Mouse (Mus musculus) heart, embryonic 11.5 days (tissue): ENCODE measurements around the gene Crls1. TPM values are rescaled to one million over a fixed set of nuclear protein-coding genes. Genes with fewer than 3 reads are reported as not detected.

Experiments
- ATAC-seq: fragments of 200-750 bp; cut with Nextera tagmentation; replicated peaks from 2 replicates; pipeline ENCODE4 v1.8.0; 2017; ENCODE audit warnings: moderate library complexity; ENCODE audit not compliant: insufficient number of reproducible peaks, low FRiP score, low TSS enrichment
- H3K27ac ChIP-seq: fragments of 300-500 bp; sonication (generic); 2 replicates; pipeline ENCODE4 v1.5.1; 2014; ENCODE audit warnings: mild to moderate bottlenecking, low read depth, low read length
- H3K27me3 ChIP-seq: fragments of 300-500 bp; sonication (generic); 2 replicates; pipeline ENCODE4 v1.6.1; 2014; ENCODE audit warnings: mild to moderate bottlenecking, low read length, mixed read lengths; ENCODE audit not compliant: control insufficient read depth, insufficient read depth
- H3K36me3 ChIP-seq: fragments of 300-500 bp; sonication (generic); 2 replicates; pipeline ENCODE4 v1.6.1; 2014; ENCODE audit warnings: mild to moderate bottlenecking, low read length, moderate library complexity, mixed read lengths; ENCODE audit not compliant: control insufficient read depth, insufficient read depth
- H3K4me1 ChIP-seq: fragments of 300-500 bp; sonication (generic); 2 replicates; pipeline ENCODE4 v1.6.1; 2014; ENCODE audit warnings: low read length; ENCODE audit not compliant: control insufficient read depth, insufficient read depth
- H3K4me2 ChIP-seq: fragments of 300-500 bp; sonication (generic); 2 replicates; pipeline ENCODE4 v1.6.1; 2014; ENCODE audit warnings: mild to moderate bottlenecking, moderate library complexity
- H3K4me3 ChIP-seq: fragments of 300-500 bp; sonication (generic); 2 replicates; pipeline ENCODE4 v1.5.1; 2014; ENCODE audit warnings: low read depth, low read length
- H3K9ac ChIP-seq: fragments of 300-500 bp; sonication (generic); 2 replicates; pipeline ENCODE4 v1.6.1; 2014; ENCODE audit warnings: mild to moderate bottlenecking, low read depth, low read length, moderate library complexity
- H3K9me3 ChIP-seq: fragments of 300-500 bp; sonication (generic); replicated peaks from 2 replicates; pipeline ENCODE4 v1.6.1; 2016; ENCODE audit warnings: low read length; ENCODE audit not compliant: control insufficient read depth
- WGBS: fragments of 180-500 bp; shearing (Covaris S2); extraction: QIAGEN DNeasy Blood & Tissue Kit; methylation state at CpG from one replicate; pipeline ENCODE4 v1.1.7; 2014; ENCODE audit not compliant: insufficient replicate concordance; 5-methylcytosine and 5-hydroxymethylcytosine counted together
- polyA plus RNA-seq: library from polyadenylated mRNA; unstranded; fragments of >200 nt; fragmentation: Nextera tagmentation; extraction: Ambion mirVana; gene quantifications from 2 replicates; pipeline ENCODE4 v1.2.1, GENCODE M21; 2014

The Crls1 gene
- polyA plus RNA-seq, 1 experiment from 2014 or later: 18.7 TPM

GRCm38 (mm10) chr2:132856333-132856732 lies 9.9 kb downstream of the Crls1 start:
- WGBS: 62% methylated on average over 5 of the region's 5 CpGs

DNA sequence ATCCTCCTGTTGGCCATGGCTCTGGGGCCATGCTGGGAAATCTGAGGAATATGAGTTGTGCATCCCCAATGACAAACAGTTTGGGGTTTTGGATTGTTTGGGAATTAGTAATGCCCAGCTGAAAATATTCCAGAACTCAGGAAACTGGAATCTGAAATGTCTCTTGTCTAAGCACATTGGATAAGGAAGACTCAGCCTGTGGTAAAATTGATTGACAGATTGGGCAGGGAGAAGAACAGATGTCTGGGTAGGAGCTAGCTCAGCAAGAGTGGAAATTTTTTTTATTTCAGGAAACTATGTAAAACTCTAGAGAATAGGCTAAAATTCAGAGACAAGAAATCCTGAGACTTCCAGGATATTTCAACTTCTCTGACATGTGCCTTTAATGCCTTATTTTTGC lies 14.0 kb downstream of the Crls1 start:
- no peaks in the 10 kb centered on the region for H3K27me3 ChIP-seq
- H3K4me1 ChIP-seq: no peaks in the 10 kb centered on the region
- H3K9ac ChIP-seq: no peak overlapping the region
- H3K27ac ChIP-seq: no peak overlapping the region
- no peak overlapping the region for H3K4me2 ChIP-seq
- H3K36me3 ChIP-seq: no peaks in the 10 kb centered on the region
- H3K4me3 ChIP-seq: no peak overlapping the region
- no peak for ATAC-seq
- no peaks in the 10 kb centered on the region for H3K9me3 ChIP-seq

More at GRCm38 (mm10) chr2:132856333-132856732, 9.9 kb downstream of the Crls1 start:
- Histone ChIP-seq H3K4me1 (no peaks in the 10 kb centered on the region), H3K36me3 (no peaks in the 10 kb centered on the region), H3K9ac (no peak overlapping the region), H3K4me3 (no peak overlapping the region), H3K27ac (no peak overlapping the region), H3K4me2 (no peak overlapping the region), H3K27me3 (no peaks in the 10 kb centered on the region), H3K9me3 (no peaks in the 10 kb centered on the region)
- ATAC-seq: no peak

- Histone ChIP-seq H3K9ac (no peak overlapping the region), H3K9me3 (no peaks in the 10 kb centered on the region), H3K4me2 (no peak overlapping the region)
Observed at GRCm38 (mm10) chr2:132861456-132861855, 15.0 kb downstream of the Crls1 start.

GRCm38 (mm10) chr2:132863325-132863724 lies 16.9 kb downstream of the Crls1 start:
- Histone ChIP-seq H3K9me3 (no peaks in the 10 kb centered on the region), H3K27me3 (no peaks in the 10 kb centered on the region), H3K4me3 (no peak overlapping the region), H3K9ac (no peak overlapping the region), H3K4me1 (no peaks in the 10 kb centered on the region), H3K27ac (no peak overlapping the region), H3K36me3 (peaks cover 7% of the 10 kb centered on the region; the same call in 1 of the 2 replicates), H3K4me2 (no peak overlapping the region)
- WGBS: 85% methylated on average over 2 of the region's 2 CpGs
- no peak for ATAC-seq

More at GRCm38 (mm10) chr2:132861456-132861855, 15.0 kb downstream of the Crls1 start:
- H3K27ac ChIP-seq: no peak overlapping the region
- H3K36me3 ChIP-seq: peaks cover 4% of the 10 kb centered on the region; the same call in 1 of the 2 replicates
- H3K27me3 ChIP-seq: no peaks in the 10 kb centered on the region
- H3K4me3 ChIP-seq: no peak overlapping the region
- ATAC-seq: no peak
- 91% methylated on average over 2 of the region's 2 CpGs for WGBS
- H3K4me1 ChIP-seq: no peaks in the 10 kb centered on the region

DNA sequence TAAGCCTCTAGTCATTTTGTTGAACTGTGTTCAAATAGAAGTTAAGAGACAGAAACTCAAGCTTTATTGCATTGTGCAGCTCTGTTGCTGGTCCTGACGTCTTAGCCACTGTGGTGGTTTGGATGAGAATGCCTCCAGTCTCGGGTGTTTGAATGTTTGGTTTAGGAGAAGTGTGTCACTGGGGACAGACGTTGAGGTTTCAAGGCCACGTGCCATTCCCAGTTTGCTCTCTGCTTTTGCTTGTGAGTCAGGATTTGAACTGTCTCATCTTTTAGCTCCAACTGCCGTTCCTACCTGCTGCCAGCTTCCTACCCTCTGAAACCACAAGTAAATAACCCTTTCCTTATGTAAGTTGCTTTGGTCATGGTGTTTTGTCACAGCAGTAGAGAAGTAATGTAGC lies 21.1 kb downstream of the Crls1 start:
- no peak for ATAC-seq
- H3K4me3 ChIP-seq: no peak overlapping the region
- H3K9ac ChIP-seq: no peak overlapping the region
- H3K27ac ChIP-seq: no peak overlapping the region
- no peaks in the 10 kb centered on the region for H3K4me1 ChIP-seq
- 73% methylated on average over 5 of the region's 5 CpGs for WGBS
- H3K4me2 ChIP-seq: no peak overlapping the region
- no peaks in the 10 kb centered on the region for H3K9me3 ChIP-seq
- peaks cover 7% of the 10 kb centered on the region; the same call in 1 of the 2 replicates for H3K36me3 ChIP-seq
- H3K27me3 ChIP-seq: no peaks in the 10 kb centered on the region

GRCm38 (mm10) chr2:132869682-132870081 lies 23.2 kb downstream of the Crls1 start:
- Histone ChIP-seq H3K4me2 (no peak overlapping the region), H3K4me1 (no peaks in the 10 kb centered on the region), H3K27ac (no peak overlapping the region), H3K9me3 (no peaks in the 10 kb centered on the region), H3K9ac (no peak overlapping the region), H3K4me3 (no peak overlapping the region), H3K36me3 (peaks cover 7% of the 10 kb centered on the region; the same call in 1 of the 2 replicates), H3K27me3 (no peaks in the 10 kb centered on the region)
- WGBS: 83% methylated on average over 5 of the region's 5 CpGs
- ATAC-seq: no peak

DNA sequence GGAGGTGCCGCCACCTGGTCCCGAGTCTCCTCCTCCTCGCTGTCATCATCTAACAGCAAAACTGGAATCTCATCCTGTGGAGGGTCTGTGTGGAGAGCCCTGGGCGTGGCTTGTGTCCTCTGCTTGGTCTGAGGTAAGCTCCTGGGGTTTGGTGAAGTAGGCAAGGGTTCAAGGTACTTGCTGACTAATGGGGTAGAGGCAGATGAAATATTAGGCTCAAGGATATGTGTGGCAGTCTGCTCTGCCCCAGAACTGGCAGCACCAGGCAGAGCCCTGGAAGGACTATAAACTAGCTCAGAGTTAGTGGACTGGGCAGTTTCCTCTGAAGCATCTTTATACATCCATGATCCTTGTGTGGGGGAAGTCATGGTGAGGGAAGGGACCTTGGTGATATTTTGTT lies 23.8 kb downstream of the Crls1 start:
- Histone ChIP-seq H3K4me3 (no peak overlapping the region), H3K4me2 (no peak overlapping the region), H3K9me3 (no peaks in the 10 kb centered on the region), H3K4me1 (no peaks in the 10 kb centered on the region), H3K27me3 (no peaks in the 10 kb centered on the region), H3K36me3 (peaks cover 7% of the 10 kb centered on the region; the same call in 1 of the 2 replicates), H3K27ac (no peak overlapping the region), H3K9ac (no peak overlapping the region)
- 75% methylated on average over 4 of the region's 4 CpGs for WGBS
- ATAC-seq: no peak

DNA sequence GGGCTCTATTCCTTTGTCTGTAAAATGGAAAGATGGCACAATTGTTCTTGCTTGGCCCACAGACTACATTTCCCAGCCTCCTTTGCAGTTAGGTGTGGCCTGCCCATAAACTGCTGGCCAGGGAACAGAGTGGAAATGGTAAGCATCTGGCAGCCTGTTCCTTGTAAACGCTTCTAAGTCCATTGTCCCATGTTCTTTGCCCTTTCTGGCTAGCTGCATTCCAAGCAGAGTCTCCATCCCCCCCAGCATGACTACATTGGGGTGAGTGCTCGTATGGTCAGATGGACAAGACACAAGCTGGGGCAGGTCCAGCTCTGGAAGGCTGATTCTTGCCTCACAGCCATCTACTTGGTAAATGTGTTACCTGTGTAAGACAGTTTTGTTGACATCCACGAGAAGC lies 25.2 kb downstream of the Crls1 start:
- no peaks in the 10 kb centered on the region for H3K27me3 ChIP-seq
- no peak overlapping the region for H3K27ac ChIP-seq
- H3K4me3 ChIP-seq: no peak overlapping the region
- H3K4me1 ChIP-seq: no peaks in the 10 kb centered on the region
- WGBS: 75% methylated on average over 3 of the region's 3 CpGs
- no peak for ATAC-seq
- H3K4me2 ChIP-seq: no peak overlapping the region
- H3K36me3 ChIP-seq: 0 out of 2 replicates have a peak, but pooled peaks cover 2% of the 10 kb centered on the region
- no peak overlapping the region for H3K9ac ChIP-seq
- no peaks in the 10 kb centered on the region for H3K9me3 ChIP-seq

DNA sequence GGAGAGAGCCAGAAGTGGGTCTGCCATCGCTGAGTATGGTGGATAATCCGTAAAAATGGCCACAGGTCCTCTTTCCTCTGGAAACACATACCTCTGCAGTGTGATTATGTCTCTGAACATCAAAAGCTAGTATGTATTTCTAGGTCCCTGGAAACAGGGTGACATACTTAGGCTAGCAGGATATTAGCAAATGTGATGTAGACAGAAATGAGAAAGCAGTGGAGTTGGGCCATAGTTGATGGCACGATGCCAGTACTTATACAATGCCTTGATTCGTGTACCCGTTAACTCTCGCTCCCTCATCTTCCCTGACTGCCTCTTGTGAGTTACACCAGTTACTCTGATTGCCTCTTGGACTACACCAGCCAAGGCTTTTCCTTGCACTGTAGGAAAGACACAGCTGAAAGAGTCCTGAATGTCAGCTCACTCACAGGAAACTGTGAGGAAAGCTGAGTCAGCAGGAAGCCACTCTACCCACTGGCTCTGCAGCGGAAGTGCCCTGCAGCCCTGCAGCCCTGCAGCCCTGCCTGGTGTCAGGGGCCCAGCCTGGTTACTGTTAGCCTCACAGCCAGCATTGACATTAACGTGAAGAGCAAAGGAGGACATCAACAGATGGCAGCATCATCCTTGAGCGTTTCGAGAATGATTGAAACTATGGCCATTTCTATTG lies 27.3 kb downstream of the Crls1 start:
- no peak overlapping the region for H3K9ac ChIP-seq
- 77% methylated on average over 10 of the region's 10 CpGs for WGBS
- no peak for ATAC-seq
- no peak overlapping the region for H3K4me2 ChIP-seq
- no peak overlapping the region for H3K4me3 ChIP-seq
- no peaks in the 10 kb centered on the region for H3K9me3 ChIP-seq
- no peak overlapping the region for H3K27ac ChIP-seq
- peaks cover 14% of the 10 kb centered on the region for H3K27me3 ChIP-seq
- 0 out of 2 replicates have a peak, but pooled peaks cover 2% of the 10 kb centered on the region for H3K4me1 ChIP-seq
- no peaks in the 10 kb centered on the region for H3K36me3 ChIP-seq
